Mouse (Mus musculus) c-Kit-positive CD71-positive TER-119-negative erythroid progenitor cells, embryonic 14.5 days (primary cell): ENCODE results near the gene Gm49380.

ENCODE experiments used
- DNase-seq: peaks from one replicate; pipeline ENCODE4 v3.0.0-alpha.2; 2013; ENCODE audit warnings: low read depth

Gm49380 gene

GRCm38 (mm10) chr9:44017846-44018245, 95.5 kb downstream of the Gm49380 start:
- no peak for DNase-seq
